Mouse (Mus musculus) heart, postnatal 0 days (tissue): ENCODE measurements at regions not wholly inside any gene's neighbourhood (a gene's known extent, or its start where the extent isn't known, plus 50 kb on each side); places are given as distances from the start of the nearest gene placed in this dataset.

Source experiments
- ATAC-seq: fragments of 200-750 bp; cut with Nextera tagmentation; 2 replicates; pipeline ENCODE4 v1.8.0; 2017; ENCODE audit warnings: low read depth, moderate number of reproducible peaks, moderate library complexity; ENCODE audit not compliant: insufficient read depth
- DNase-seq: peaks from one replicate; pipeline ENCODE4 v3.0.0-alpha.2; 2016; ENCODE audit warnings: low spot score
- H3K27ac ChIP-seq: fragments of 300-500 bp; sonication (generic); 2 replicates; pipeline ENCODE4 v1.5.1; 2014; ENCODE audit warnings: low read depth, mild to moderate bottlenecking
- H3K27me3 ChIP-seq: fragments of 300-500 bp; sonication (generic); 2 replicates; pipeline ENCODE4 v1.6.1; 2014; ENCODE audit warnings: low read length, mixed read lengths; ENCODE audit not compliant: control insufficient read depth, insufficient read depth
- H3K36me3 ChIP-seq: fragments of 300-500 bp; sonication (generic); replicated peaks from 2 replicates; pipeline ENCODE4 v1.6.1; 2014; ENCODE audit warnings: low read length, mixed read lengths; ENCODE audit not compliant: control insufficient read depth, insufficient read depth
- H3K4me1 ChIP-seq: fragments of 300-500 bp; sonication (generic); 2 replicates; pipeline ENCODE4 v1.6.1; 2014; ENCODE audit warnings: antibody characterized with exemption; ENCODE audit not compliant: control insufficient read depth, insufficient read depth
- H3K4me2 ChIP-seq: fragments of 300-500 bp; sonication (generic); 2 replicates; pipeline ENCODE4 v1.6.1; 2014; ENCODE audit warnings: low read depth, mild to moderate bottlenecking, low read length, moderate library complexity
- H3K4me3 ChIP-seq: fragments of 300-500 bp; sonication (generic); 2 replicates; pipeline ENCODE4 v1.5.1; 2014; ENCODE audit warnings: low read depth, low read length
- H3K9ac ChIP-seq: fragments of 300-500 bp; sonication (generic); replicated peaks from 2 replicates; pipeline ENCODE4 v1.6.1; 2014; ENCODE audit warnings: low read depth, low read length, mixed read lengths
- H3K9me3 ChIP-seq: fragments of 300-500 bp; sonication (generic); replicated peaks from 2 replicates; pipeline ENCODE4 v1.6.1; 2016; ENCODE audit warnings: low read length; ENCODE audit not compliant: control insufficient read depth
- CTCF ChIP-seq: IDR thresholded peaks from 2 replicates; pipeline ENCODE4 v1.5.1; 2016; ENCODE audit warnings: antibody characterized with exemption, control low read depth, low read depth
- EP300 ChIP-seq: IDR thresholded peaks from 2 replicates; pipeline ENCODE4 v1.6.1; 2016; ENCODE audit warnings: antibody characterized with exemption, low read depth
- WGBS: fragments of 180-500 bp; shearing (Covaris S2); extraction: QIAGEN DNeasy Blood & Tissue Kit; methylation state at CpG from one replicate; pipeline ENCODE4 v1.1.7; 2014; 5-methylcytosine and 5-hydroxymethylcytosine counted together

GRCm38 (mm10) chr3:121902246-121902645 lies 50.1 kb upstream of the Arhgap29 start:
- WGBS, result 90% methylated on average over 15 of the region's 15 CpGs
- no peak for TF ChIP-seq CTCF
- no peak for TF ChIP-seq EP300
- Histone ChIP-seq H3K4me2 (no peak overlapping the region), H3K4me3 (no peak overlapping the region), H3K9me3 (no peaks in the 10 kb centered on the region), H3K4me1 (no peaks in the 10 kb centered on the region), H3K27ac (no peak overlapping the region), H3K36me3 (no peaks in the 10 kb centered on the region), H3K27me3 (no peaks in the 10 kb centered on the region), H3K9ac (no peak overlapping the region)
- ATAC-seq, result no peak
- peak; percentile 5 for DNase-seq

- DNase-seq (peak; percentile 7), ATAC-seq (peak; percentile 49; the same call in 1 of the 2 replicates)
- peak overlapping the region; percentile 30; the same call in 1 of the 2 replicates for H3K4me2 ChIP-seq
- H3K9me3 ChIP-seq, result no peaks in the 10 kb centered on the region
- no peak overlapping the region for H3K9ac ChIP-seq
- 65% methylated on average over 8 of the region's 8 CpGs for WGBS
- no peaks in the 10 kb centered on the region for H3K4me1 ChIP-seq
- H3K4me3 ChIP-seq, result no peak overlapping the region
- H3K27me3 ChIP-seq, result no peaks in the 10 kb centered on the region
- H3K27ac ChIP-seq, result peak overlapping the region; percentile 55; the same call in 1 of the 2 replicates
- TF ChIP-seq CTCF (no peak), EP300 (no peak)
- no peaks in the 10 kb centered on the region for H3K36me3 ChIP-seq
Observed at GRCm38 (mm10) chr3:121900429-121900844, 51.9 kb upstream of the Arhgap29 start.

DNA sequence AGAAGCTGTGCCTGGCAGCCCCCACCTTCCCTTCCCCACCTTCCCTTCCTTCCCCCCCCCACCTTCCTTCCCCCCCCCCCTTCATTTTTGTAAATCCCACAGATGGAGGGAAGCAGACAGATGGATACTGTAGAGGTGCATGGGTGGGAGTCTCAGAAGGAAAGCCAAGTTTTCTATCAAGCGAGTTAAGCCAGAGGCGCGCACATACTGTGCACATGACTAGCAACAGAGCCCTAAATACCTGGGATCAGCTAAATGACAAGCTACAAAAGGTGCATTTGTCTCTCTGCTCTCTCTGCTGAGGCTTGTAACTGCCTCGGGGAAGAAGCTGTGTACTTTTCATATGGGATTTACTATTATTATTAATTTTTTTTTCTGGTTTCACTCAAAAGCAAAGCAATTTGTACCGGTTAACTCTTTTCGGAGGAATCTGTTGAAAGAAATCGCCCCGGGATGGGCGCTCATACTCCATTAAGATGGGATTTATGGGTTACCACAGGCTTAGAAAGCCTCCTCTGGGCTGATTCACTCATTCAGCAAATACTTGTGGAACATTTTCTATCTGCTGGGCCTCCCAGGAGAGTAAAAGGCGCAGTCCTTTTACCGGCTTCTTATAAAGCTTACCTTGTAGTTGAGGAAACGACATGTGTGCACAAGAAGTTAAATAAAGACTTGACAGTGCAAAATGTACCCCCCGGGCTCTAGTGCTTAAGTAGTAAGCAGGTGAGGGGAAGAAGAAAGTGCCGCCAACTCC lies 54.3 kb upstream of the Arhgap29 start:
- no peak overlapping the region for H3K9ac ChIP-seq
- peak; percentile 3 for DNase-seq
- no peaks in the 10 kb centered on the region for H3K36me3 ChIP-seq
- no peak overlapping the region for H3K4me3 ChIP-seq
- no peak for TF ChIP-seq CTCF
- no peak for TF ChIP-seq EP300
- H3K4me1 ChIP-seq, result peaks cover 2% of the 10 kb centered on the region; the same call in 1 of the 2 replicates
- no peak overlapping the region for H3K4me2 ChIP-seq
- no peaks in the 10 kb centered on the region for H3K9me3 ChIP-seq
- ATAC-seq, result no peak
- no peaks in the 10 kb centered on the region for H3K27me3 ChIP-seq
- 80% methylated on average over 14 of the region's 14 CpGs for WGBS
- H3K27ac ChIP-seq, result no peak overlapping the region

DNA sequence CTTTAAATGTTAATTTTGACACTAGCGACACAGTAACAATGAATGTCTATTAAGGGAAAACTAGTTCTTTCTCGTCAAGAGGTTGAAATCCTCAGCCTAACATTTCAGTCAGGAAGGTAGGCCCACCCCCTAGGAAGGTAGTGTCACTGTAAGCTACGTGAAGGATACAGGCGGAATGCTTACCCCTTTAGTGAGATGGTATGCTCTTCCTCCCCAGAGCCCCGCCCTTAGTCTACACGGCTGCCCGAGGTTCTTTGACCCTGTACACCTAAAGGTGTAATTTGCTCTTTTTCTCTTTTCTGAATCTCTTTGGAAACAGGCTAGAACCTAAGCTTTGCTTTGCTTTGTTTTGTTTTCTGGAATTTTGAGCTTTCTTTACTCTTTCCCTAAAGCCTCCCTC lies 58.7 kb upstream of the Arhgap29 start:
- no peak for ATAC-seq
- no peak for TF ChIP-seq EP300
- WGBS, result 80% methylated on average over 7 of the region's 7 CpGs

DNA sequence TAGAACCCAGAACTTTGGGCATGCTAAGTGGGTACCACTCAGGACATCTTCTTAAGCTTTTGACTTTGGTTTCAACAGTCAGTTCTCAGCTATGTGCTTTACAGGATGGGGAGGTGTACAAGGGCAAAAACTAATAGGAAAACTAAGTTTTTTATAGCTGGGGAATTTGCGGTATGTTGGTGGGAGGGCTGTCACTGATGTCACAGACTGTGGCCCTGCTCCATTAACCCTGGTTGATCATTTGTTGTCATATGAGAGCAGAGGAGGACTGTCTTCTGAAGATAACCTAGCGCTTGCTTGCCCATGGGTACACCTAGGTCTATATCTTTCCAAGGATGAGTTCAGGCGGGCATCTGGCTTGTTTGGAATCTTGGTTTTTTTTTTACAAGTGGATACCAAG lies 59.7 kb upstream of the Arhgap29 start:
- no peak for ATAC-seq
- TF ChIP-seq CTCF (no peak), EP300 (no peak)
- WGBS, result 70% methylated on average over 3 of the region's 3 CpGs

More for the DNA sequence above, 58.7 kb upstream of the Arhgap29 start:
- no peak overlapping the region for H3K4me3 ChIP-seq
- H3K27me3 ChIP-seq, result no peaks in the 10 kb centered on the region
- no peak overlapping the region for H3K27ac ChIP-seq
- no peaks in the 10 kb centered on the region for H3K9me3 ChIP-seq
- H3K36me3 ChIP-seq, result no peaks in the 10 kb centered on the region
- H3K9ac ChIP-seq, result no peak overlapping the region
- H3K4me1 ChIP-seq, result peaks cover 15% of the 10 kb centered on the region
- H3K4me2 ChIP-seq, result no peak overlapping the region
- DNase-seq, result peak; percentile 5

DNA sequence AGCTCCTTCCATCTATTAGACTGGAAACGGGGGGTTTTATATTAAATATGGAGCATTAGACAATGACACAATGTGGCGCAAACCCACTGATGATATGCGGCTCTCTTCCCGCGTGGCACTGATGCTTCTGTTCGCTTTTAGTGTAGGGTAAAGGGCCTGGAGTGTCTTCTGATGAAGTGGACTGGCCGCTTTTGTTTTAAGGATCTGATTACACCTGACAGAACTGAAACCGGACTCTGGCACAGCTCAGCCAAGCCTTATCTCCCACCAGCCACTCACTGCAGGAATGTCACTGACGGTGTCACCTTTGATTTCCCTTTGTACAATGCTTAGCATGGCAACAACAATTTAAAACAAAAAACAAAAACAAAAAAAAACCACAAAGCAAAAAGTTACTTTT lies 61.0 kb upstream of the Arhgap29 start:
- peak overlapping the region; percentile 51 for H3K4me2 ChIP-seq
- peak; percentile 81 for ATAC-seq
- peak overlapping the region; percentile 81 for H3K27ac ChIP-seq
- H3K4me3 ChIP-seq, result peak overlapping the region; percentile 12
- H3K27me3 ChIP-seq, result no peaks in the 10 kb centered on the region
- TF ChIP-seq CTCF (no peak), EP300 (peak; percentile 48; the same call in 1 of the 2 replicates)
- whole genome bisulfite sequencing, result 13% methylated on average over 9 of the region's 9 CpGs
- no peaks in the 10 kb centered on the region for H3K9me3 ChIP-seq
- H3K4me1 ChIP-seq, result peaks cover 21% of the 10 kb centered on the region
- H3K36me3 ChIP-seq, result no peaks in the 10 kb centered on the region
- peak; percentile 71 for DNase-seq
- H3K9ac ChIP-seq, result peak overlapping the region; percentile 0; the same call in 1 of the 2 replicates

More for the DNA sequence above, 59.7 kb upstream of the Arhgap29 start:
- no peaks in the 10 kb centered on the region for H3K9me3 ChIP-seq
- peaks cover 15% of the 10 kb centered on the region for H3K4me1 ChIP-seq
- no peaks in the 10 kb centered on the region for H3K36me3 ChIP-seq
- no peak overlapping the region for H3K4me2 ChIP-seq
- no peak for DNase-seq
- H3K27me3 ChIP-seq, result no peaks in the 10 kb centered on the region
- H3K27ac ChIP-seq, result no peak overlapping the region
- no peak overlapping the region for H3K4me3 ChIP-seq
- no peak overlapping the region for H3K9ac ChIP-seq
